Mouse (Mus musculus): ENCODE results near the gene Gm20911. TPM values are rescaled to one million over a fixed set of nuclear protein-coding genes. Genes with fewer than 3 reads are reported as not detected.

Gm20911 gene
- not detected in 2 replicates for polyA plus RNA-seq (2012; rRNA removed; ENCODE audit: low replicate concordance)

GRCm38 (mm10) chrY:81457707-81458106 is at the start of gene Gm20911:
TSS of gene Gm20911 (plus strand) at chrY:81458007.

